Mouse (Mus musculus): ENCODE measurements around the gene Rsph3b.
"Not testable (repeated sequence)": the region's sequence is repeated elsewhere in the genome, so short reads cannot be mapped to it uniquely, and the experiment has no call there.

The Rsph3b gene

DNA sequence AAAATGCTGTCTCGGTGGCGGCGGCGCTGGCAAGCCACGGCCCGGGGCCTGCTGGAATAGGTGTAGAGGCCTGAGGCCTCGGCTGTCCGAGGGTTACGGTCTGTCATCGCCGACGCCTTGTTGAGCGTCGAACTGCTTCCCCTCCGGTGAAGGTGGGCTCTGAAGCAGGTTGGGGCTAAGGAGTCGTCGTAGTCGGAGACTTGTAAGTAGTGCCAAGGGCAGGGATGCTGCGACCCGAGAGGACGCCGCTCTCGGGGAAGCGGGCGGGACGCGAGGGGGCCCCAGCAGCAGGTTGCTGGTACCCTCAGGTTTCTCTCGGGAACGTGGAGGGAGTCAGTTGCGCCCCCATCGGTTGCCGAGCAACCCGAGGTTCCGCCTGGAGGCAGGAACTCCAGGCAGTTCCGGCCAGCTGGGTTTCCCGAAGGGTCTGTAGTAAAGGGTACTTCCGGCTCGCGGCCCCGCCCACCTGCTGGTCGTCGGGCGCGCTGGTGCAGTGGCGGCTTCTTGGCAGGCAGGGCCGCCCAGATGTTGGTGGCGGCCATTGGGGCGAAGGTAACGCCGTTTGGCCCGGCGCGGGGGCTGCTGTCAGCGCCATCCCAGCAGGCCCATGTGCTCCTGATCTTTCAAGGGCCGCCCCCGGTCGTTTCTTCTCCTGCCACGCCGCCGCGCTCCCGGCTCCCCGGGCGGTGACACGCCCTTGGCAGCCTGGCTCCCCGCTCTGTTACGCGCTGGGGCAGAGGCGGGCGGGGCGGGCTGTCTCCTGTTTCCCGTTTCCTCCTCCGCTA is at the start of gene Rsph3b:
Rsph3b (minus strand) TSS at position 699 of the 785 bp plus-strand sequence.
- DNase-seq (ENCODE audit: low read depth) = peak; percentile 35

GRCm38 (mm10) chr17:6997778-6998490 is 49.5 kb upstream of the Rsph3b start:
- DNase-seq (ENCODE audit: low read depth) = not testable (repeated sequence)

DNA sequence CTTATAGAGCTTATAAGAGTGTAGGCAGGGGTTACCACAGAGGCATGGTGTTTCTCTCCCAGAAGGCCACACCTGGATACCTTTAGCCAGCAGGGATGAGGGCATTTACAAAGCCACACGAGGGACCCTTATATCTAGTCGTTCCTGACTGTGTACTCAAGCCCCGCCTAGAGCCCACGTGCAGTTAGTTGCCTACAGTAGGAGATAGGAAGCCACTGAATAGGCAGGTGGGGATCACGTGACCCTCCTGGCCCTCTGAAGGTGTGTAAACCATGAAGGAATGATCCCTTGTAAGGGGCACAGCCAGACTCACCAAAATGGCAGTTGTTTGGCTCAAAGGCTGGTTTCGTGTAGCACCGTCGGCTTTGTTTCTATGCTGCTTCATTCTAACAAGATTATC is 48.3 kb upstream of the Rsph3b start:
- DNase-seq (ENCODE audit: low read depth) = not testable (repeated sequence)

DNA sequence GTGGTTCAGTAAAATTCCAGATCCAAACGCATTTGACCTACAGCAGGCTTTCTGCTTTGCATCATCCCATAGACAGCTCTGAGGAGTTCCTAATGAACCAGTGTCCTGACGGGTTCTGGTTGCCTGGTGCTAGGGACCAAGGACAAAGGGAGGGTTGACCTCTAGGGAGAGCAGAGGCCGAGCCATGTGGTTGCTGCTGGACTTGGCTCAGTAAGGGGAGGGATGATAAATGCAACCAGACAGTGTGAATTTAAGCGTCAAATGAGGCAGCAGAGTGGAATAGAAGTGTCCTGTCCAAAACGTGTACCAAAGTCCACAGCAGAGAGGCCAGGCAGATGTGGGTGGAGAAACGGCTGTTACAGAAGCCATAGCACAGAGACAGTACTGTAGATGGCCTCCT is 47.0 kb upstream of the Rsph3b start:
- not testable (repeated sequence) for DNase-seq (ENCODE audit: low read depth)

- not testable (repeated sequence) for DNase-seq (ENCODE audit: low read depth)
Observed at GRCm38 (mm10) chr17:6986118-6986517, 37.6 kb upstream of the Rsph3b start.

DNA sequence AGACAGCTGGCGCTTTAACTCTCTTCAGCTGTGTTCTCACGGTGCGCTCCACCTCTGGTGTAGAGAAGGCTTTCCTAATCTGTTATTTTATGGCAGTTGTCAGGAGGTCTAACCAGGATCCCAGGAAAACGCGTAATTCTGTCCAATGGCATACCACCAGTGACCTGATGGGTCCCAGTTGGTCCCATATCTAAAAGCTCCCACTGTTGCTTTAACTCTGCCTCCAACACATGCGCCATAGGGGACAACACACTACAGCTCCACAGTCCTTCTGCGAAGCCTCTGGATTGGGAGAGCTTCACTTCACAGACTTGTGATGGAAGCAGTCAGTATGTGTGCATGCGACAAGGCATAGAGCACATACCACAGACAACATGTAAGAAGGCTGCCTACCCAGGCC is 31.7 kb upstream of the Rsph3b start:
- DNase-seq (ENCODE audit: low read depth) = not testable (repeated sequence)

- not testable (repeated sequence) for DNase-seq (ENCODE audit: low read depth)
Observed at GRCm38 (mm10) chr17:6979380-6979779, 30.9 kb upstream of the Rsph3b start.

DNA sequence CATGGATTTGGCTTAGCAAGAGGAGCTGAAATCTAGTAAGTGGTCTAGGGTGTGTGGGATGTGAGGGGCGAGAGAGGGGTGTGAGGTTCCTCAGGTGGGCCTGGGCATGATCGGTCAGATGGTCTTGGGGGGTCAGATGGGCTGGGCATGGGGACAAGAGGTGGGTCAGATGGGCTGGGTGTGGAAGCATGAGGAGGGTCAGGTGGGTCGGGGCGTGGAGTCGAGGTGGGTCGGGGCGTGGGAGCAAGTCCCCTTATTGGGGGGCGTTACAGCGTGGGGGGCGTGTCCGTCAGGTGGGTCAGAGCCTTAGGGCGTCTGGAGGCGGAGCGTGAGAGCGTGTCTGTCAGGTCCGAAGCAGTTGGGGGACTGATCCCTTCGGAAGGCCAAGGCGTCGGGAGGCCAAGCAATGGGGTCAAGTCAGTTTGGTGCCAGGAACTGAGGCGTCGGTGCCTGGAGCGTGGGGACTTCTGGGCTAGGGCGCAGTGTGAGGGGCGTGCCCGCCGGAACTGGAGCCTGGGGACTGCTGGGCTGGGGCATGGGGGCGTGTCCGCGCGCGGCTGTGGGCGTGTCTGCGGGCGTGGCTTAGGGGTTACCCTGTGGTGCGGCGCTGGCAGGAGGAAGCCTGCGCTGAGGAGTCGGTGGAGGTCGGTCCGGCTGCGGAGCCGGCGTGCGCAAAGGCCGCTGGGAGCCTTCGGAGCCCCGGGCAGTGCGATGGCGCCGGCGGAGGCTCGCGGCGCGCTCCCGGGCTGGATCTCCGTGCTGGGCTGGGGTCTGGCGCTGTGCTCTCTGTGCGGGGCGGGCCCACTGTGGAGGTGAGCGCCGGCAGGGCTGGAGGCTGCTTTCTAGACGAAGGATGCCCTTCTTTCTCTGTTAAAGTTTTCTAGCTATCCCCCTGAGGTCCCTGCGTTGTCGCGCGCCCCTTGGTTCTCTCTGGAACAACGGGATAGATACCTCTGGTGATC is 30.1 kb upstream of the Rsph3b start, which contains the start of gene Gm49721:
Gm49721 (plus strand) TSS at position 618 of the 962 bp plus-strand sequence.
- DNase-seq (ENCODE audit: low read depth) = not testable (repeated sequence)

DNA sequence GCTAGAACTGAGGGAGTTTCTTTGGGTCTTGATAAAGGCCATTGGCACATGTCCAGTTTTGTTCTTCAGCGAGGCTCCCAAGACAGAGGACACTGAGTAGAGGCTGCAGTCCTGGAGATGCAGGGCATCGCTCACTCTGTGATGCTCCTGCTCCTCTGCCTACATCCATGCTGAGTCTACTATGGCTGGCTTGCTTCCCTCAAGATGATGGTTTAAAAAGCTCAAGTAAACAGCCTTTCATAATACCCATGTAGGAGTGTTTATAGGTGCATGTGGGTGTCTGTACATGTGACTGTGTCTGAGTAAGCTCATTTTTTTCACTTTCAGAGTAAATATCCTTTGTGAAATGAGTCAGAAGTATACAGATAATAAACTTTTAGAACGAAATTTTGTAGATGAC is 26.5 kb upstream of the Rsph3b start:
- not testable (repeated sequence) for DNase-seq (ENCODE audit: low read depth)

DNA sequence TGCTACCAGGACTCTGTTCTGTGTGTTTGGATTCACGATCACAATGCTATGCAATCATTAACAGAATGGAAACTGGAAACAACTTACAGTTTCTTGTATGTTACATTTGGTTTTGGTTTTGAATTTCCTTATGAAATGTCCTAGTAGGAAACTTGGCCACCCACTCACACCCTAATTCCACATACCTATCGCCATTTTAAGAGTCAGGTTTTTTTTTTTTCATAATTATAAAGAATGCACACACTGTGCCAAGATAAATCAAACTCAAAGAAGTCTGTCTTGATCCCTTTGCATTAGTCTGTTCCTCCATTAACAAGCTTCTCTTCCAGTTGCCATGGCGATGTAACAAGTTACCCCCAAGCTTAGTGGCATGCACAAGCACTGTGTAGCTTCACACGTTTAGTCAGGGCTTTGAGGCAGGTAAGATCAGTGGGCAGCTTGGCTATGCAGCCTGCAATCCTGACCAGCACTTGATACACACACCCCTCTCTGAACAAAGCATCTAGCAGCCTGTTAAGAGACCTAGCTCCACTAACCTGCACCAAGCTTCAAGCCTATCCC is 24.4 kb upstream of the Rsph3b start:
- DNase-seq (ENCODE audit: low read depth) = not testable (repeated sequence)

DNA sequence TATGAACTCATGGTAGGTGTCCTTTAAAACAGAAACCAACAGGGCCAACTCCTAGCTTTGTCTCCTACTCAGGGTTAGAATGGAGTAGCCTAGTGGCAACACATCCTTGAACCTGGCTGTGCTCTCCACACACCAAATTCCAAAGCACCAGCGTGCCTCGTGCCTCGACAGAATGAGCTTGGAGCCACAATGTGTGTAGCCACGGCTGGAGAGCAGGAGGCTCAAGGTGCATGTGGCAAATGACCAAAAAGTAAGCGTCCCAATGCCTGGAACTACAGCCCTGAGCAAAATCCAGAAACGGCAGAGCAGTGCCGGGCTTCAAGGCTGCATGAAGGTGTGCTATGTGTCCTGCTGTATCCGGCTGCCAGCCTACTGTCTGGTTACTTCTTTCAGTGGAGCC is 22.8 kb upstream of the Rsph3b start:
- not testable (repeated sequence) for DNase-seq (ENCODE audit: low read depth)

GRCm38 (mm10) chr17:6970334-6970733 is 21.9 kb upstream of the Rsph3b start, which contains the start of gene Rnaset2b:
TSS of gene Rnaset2b (plus strand) at chr17:6970634.
- DNase-seq (ENCODE audit: low read depth) = not testable (repeated sequence)

- DNase-seq (ENCODE audit: low read depth) = not testable (repeated sequence)
Observed at GRCm38 (mm10) chr17:6967673-6968072, 19.2 kb upstream of the Rsph3b start.

GRCm38 (mm10) chr17:6965364-6965763 is 16.9 kb upstream of the Rsph3b start:
- not testable (repeated sequence) for DNase-seq (ENCODE audit: low read depth)

DNA sequence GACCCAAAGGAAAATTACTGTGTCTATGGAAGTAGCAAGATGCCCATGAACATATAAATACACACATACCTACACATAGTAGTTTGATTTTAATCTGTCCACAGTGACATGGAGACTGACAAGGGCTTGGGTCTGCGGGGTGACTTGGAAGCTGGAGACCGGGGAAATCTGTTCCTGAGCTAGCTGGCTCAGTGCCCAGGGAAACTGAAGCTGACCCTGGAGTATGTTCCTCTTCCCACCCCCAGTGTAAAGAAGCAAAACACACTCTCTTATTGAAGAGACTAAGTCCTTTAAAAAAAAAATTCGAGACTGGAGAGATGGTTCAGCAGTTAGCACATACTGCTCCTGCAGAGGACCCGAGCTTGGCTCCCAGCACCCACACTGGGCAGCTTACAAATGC is 14.5 kb upstream of the Rsph3b start:
- DNase-seq (ENCODE audit: low read depth) = not testable (repeated sequence)

DNA sequence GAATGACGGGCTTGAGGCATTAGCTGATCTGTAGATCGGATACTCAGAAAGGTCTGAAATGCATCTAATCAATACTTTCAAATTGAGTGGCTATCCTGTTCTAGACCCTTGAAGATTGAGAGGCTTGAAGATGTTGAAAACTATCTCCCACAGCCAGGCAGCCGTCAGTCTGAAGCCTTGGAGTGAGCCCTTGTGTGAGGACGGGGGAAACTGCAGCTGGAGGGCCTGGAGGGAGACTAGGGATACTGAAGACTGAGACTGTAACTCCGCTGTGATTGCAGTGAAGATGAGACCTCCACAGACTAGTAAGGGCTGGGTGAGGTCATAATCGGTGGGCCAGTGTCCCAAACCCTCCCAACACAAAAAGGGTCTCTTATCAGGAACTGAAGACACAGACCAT is 13.9 kb upstream of the Rsph3b start:
- DNase-seq (ENCODE audit: low read depth) = not testable (repeated sequence)

DNA sequence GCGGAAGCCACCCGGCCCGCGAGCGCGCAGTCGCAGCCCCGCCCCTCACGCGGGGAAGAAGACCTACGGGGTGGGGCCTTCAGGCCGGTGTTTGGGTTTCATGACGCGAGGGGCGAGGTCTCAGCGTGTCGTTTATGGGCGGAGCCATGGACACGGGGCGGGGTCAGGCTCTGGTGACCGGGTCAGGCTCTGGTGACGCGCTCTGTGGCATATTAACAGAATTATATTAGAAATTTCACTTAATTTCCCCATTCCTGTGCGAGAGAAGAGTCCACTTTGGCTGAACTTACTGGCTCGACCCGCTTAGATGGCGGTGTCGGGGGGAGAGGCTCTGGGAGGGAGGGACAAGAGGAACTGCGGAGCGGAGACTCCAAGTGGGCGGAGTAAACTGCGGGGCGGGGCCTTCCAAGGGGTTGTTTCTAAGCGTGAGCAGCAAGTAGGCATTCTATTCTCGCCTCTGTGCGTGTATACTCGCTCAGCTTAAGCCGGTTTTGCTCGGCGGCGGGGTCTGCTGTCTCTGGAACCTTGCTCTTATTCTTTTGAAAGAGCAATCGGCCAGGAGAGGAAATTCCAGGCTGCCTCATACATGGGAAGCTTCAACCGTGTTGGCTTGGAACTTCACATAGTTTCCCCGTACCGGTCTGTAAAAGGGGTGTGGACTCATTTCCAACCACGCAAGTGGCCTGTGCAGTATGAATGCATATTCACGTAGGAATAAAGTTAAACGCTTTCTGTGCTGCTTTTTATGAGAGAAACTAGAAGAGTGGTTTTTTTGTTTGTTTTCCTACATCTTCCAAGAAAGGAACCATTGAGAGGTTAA is 12.9 kb upstream of the Rsph3b start:
- not testable (repeated sequence) for DNase-seq (ENCODE audit: low read depth)

GRCm38 (mm10) chr17:6960776-6961175 is 12.3 kb upstream of the Rsph3b start, which contains the start of gene Tagap1:
TSS of gene Tagap1 (minus strand) at chr17:6961156.
- DNase-seq (ENCODE audit: low read depth) = not testable (repeated sequence)

DNA sequence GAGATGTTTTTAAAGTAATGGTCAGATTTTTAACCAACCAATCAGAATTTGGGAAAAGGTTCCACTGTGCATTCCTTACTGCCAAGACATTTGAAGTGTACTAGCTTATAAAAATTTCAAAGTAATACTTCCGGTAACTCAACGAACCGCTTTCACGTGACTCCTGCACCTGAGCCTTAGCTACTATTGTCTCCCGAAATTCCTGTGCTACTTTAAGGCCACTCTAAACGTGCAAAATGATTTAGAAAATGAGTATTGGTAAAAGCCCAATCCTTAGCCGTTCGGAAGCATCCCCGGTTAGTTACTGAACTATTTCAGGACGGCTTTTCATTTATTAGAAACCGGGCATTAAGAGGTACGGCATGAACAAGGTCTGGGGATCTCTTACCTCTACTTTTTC is 11.9 kb upstream of the Rsph3b start:
- DNase-seq (ENCODE audit: low read depth) = not testable (repeated sequence)

DNA sequence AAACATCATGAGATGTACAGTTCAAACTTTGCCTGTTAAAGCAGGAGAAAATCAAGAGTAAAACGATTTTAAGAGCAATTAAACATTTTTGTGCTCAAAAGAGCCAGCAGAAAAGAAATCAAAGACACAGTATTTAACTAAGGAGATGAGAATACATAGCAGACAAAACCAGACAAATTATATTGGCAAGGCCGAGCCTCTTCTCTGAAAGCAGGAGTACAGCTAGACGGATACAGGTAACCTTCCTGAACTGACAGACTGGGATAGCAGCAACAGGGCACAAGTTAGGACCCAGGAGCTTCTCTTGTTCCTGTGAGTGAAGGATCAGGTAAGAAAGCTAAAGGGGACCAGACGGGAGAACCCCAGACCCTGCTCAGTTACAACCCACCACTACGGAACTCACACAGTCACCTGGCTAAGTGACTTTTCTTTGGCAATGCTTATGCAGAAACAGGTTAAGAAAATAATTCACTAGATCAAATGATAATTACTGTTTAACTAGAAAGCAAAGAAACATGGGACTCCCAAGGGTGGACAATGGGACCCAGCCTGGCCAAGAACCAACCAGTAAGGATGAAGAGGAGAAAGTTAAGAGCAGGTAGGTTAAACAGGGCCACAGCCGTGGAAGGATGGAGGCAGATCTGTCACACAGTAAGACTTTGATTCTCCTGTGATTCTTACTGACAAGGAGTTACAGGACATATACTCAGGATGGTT is 11.2 kb upstream of the Rsph3b start:
- not testable (repeated sequence) for DNase-seq (ENCODE audit: low read depth)
